Mouse (Mus musculus): ENCODE measurements at regions not wholly inside any gene's neighbourhood (a gene's known extent, or its start where the extent isn't known, plus 50 kb on each side); places are given as distances from the start of the nearest gene placed in this dataset.

- no peak overlapping the region for H3K27ac ChIP-seq (ENCODE audit: low read length)
- no peaks in the 10 kb centered on the region for H3K36me3 ChIP-seq (ENCODE audit: insufficient read depth, low read length)
- no peaks in the 10 kb centered on the region for H3K9me3 ChIP-seq (ENCODE audit: low read length)
- H3K4me1 ChIP-seq (ENCODE audit: insufficient read depth, low read depth, low read length) = no peaks in the 10 kb centered on the region
- no peak overlapping the region for H3K9ac ChIP-seq (replicated peaks; ENCODE audit: low read depth)
- H3K4me3 ChIP-seq (ENCODE audit: low read depth, low read length) = no peak overlapping the region
- no peak overlapping the region for H3K4me2 ChIP-seq (replicated peaks; ENCODE audit: low read depth, low read length)
- TF ChIP-seq EP300 (IDR thresholded peaks at IDR 0.05) (peak; percentile 43; the same call in 1 of the 2 replicates), CTCF (IDR thresholded peaks at IDR 0.05) (no peak)
- no peaks in the 10 kb centered on the region for H3K27me3 ChIP-seq (replicated peaks; ENCODE audit: insufficient read depth, low read length)
- ATAC-seq = peak; percentile 80
- DNase-seq (ENCODE audit: low spot score) = peak; percentile 52
- 56% methylated on average over 2 of the region's 2 CpGs for WGBS
These were observed 94.6 kb upstream of the Man2a1 start for GRCm38 (mm10) chr17:64505956-64506355.

- Histone ChIP-seq H3K27ac (ENCODE audit: low read length) (no peak overlapping the region), H3K4me3 (ENCODE audit: low read depth, low read length) (no peak overlapping the region), H3K27me3 (replicated peaks; ENCODE audit: insufficient read depth, low read length) (no peaks in the 10 kb centered on the region), H3K9ac (replicated peaks; ENCODE audit: low read depth) (no peak overlapping the region), H3K4me2 (replicated peaks; ENCODE audit: low read depth, low read length) (no peak overlapping the region), H3K9me3 (ENCODE audit: low read length) (no peaks in the 10 kb centered on the region), H3K36me3 (ENCODE audit: insufficient read depth, low read length) (no peaks in the 10 kb centered on the region), H3K4me1 (ENCODE audit: insufficient read depth, low read depth, low read length) (no peaks in the 10 kb centered on the region)
- ATAC-seq = no peak
- TF ChIP-seq EP300 (IDR thresholded peaks at IDR 0.05) (no peak), CTCF (IDR thresholded peaks at IDR 0.05) (no peak)
- DNase-seq (ENCODE audit: low spot score) = no peak
- WGBS = 75% methylated on average over 3 of the region's 3 CpGs
These were observed 89.3 kb upstream of the Man2a1 start for GRCm38 (mm10) chr17:64511139-64511779.

GRCm38 (mm10) chr17:64522213-64522612, 78.3 kb upstream of the Man2a1 start:
- Histone ChIP-seq H3K27ac (ENCODE audit: low read length) (no peak overlapping the region), H3K4me1 (ENCODE audit: insufficient read depth, low read depth, low read length) (no peaks in the 10 kb centered on the region), H3K4me2 (replicated peaks; ENCODE audit: low read depth, low read length) (no peak overlapping the region), H3K9me3 (ENCODE audit: low read length) (no peaks in the 10 kb centered on the region), H3K4me3 (ENCODE audit: low read depth, low read length) (no peak overlapping the region), H3K27me3 (replicated peaks; ENCODE audit: insufficient read depth, low read length) (no peaks in the 10 kb centered on the region), H3K9ac (replicated peaks; ENCODE audit: low read depth) (no peak overlapping the region), H3K36me3 (ENCODE audit: insufficient read depth, low read length) (no peaks in the 10 kb centered on the region)
- DNase-seq (ENCODE audit: low spot score) (no peak), ATAC-seq (no peak)
- 69% methylated on average over 8 of the region's 8 CpGs for WGBS
- TF ChIP-seq EP300 (IDR thresholded peaks at IDR 0.05) (no peak), CTCF (IDR thresholded peaks at IDR 0.05) (peak; percentile 64)

- no peak for TF ChIP-seq CTCF (IDR thresholded peaks at IDR 0.05)
- TF ChIP-seq EP300 (IDR thresholded peaks at IDR 0.05) = no peak
- no peaks in the 10 kb centered on the region for H3K4me1 ChIP-seq (ENCODE audit: insufficient read depth, low read depth, low read length)
- no peaks in the 10 kb centered on the region for H3K27me3 ChIP-seq (replicated peaks; ENCODE audit: insufficient read depth, low read length)
- no peak overlapping the region for H3K4me3 ChIP-seq (ENCODE audit: low read depth, low read length)
- H3K9me3 ChIP-seq (ENCODE audit: low read length) = no peaks in the 10 kb centered on the region
- 88% methylated on average over 8 of the region's 8 CpGs for WGBS
- no peak overlapping the region for H3K9ac ChIP-seq (replicated peaks; ENCODE audit: low read depth)
- H3K4me2 ChIP-seq (replicated peaks; ENCODE audit: low read depth, low read length) = no peak overlapping the region
- H3K36me3 ChIP-seq (ENCODE audit: insufficient read depth, low read length) = no peaks in the 10 kb centered on the region
- ATAC-seq = no peak
- DNase-seq (ENCODE audit: low spot score) = no peak
- H3K27ac ChIP-seq (ENCODE audit: low read length) = no peak overlapping the region
These were observed 76.6 kb upstream of the Man2a1 start for GRCm38 (mm10) chr17:64523899-64524298.

- H3K4me3 ChIP-seq (ENCODE audit: low read depth, low read length) = no peak overlapping the region
- TF ChIP-seq CTCF (IDR thresholded peaks at IDR 0.05) (no peak), EP300 (IDR thresholded peaks at IDR 0.05) (no peak)
- WGBS = 30% methylated on average over 7 of the region's 7 CpGs
- no peaks in the 10 kb centered on the region for H3K36me3 ChIP-seq (ENCODE audit: insufficient read depth, low read length)
- no peak overlapping the region for H3K4me2 ChIP-seq (replicated peaks; ENCODE audit: low read depth, low read length)
- no peaks in the 10 kb centered on the region for H3K27me3 ChIP-seq (replicated peaks; ENCODE audit: insufficient read depth, low read length)
- H3K9me3 ChIP-seq (ENCODE audit: low read length) = no peaks in the 10 kb centered on the region
- peak; percentile 40; the same call in 1 of the 2 replicates for ATAC-seq
- H3K9ac ChIP-seq (replicated peaks; ENCODE audit: low read depth) = no peak overlapping the region
- H3K4me1 ChIP-seq (ENCODE audit: insufficient read depth, low read depth, low read length) = no peaks in the 10 kb centered on the region
- DNase-seq (ENCODE audit: low spot score) = peak; percentile 44
- no peak overlapping the region for H3K27ac ChIP-seq (ENCODE audit: low read length)
These were observed 72.7 kb upstream of the Man2a1 start for GRCm38 (mm10) chr17:64527817-64528216.

GRCm38 (mm10) chr17:64528476-64528875, 72.1 kb upstream of the Man2a1 start:
- TF ChIP-seq EP300 (IDR thresholded peaks at IDR 0.05) (no peak), CTCF (IDR thresholded peaks at IDR 0.05) (no peak)
- ATAC-seq (no peak), DNase-seq (ENCODE audit: low spot score) (no peak)
- no peak overlapping the region for H3K4me3 ChIP-seq (ENCODE audit: low read depth, low read length)
- no peaks in the 10 kb centered on the region for H3K9me3 ChIP-seq (ENCODE audit: low read length)
- no peak overlapping the region for H3K27ac ChIP-seq (ENCODE audit: low read length)
- H3K36me3 ChIP-seq (ENCODE audit: insufficient read depth, low read length) = no peaks in the 10 kb centered on the region
- H3K27me3 ChIP-seq (replicated peaks; ENCODE audit: insufficient read depth, low read length) = no peaks in the 10 kb centered on the region
- H3K4me1 ChIP-seq (ENCODE audit: insufficient read depth, low read depth, low read length) = no peaks in the 10 kb centered on the region
- WGBS = 61% methylated on average over 7 of the region's 7 CpGs
- H3K4me2 ChIP-seq (replicated peaks; ENCODE audit: low read depth, low read length) = no peak overlapping the region
- H3K9ac ChIP-seq (replicated peaks; ENCODE audit: low read depth) = no peak overlapping the region

All from lung, postnatal 0 days (tissue).